Mouse (Mus musculus) midbrain, embryonic 15.5 days (tissue): Measurements from ENCODE around the gene Ube2v1. TPM values are rescaled to one million over a fixed set of nuclear protein-coding genes. Genes with fewer than 3 reads are reported as not detected.

Source experiments
- ATAC-seq: fragments of 200-750 bp; cut with Nextera tagmentation; replicated peaks from 2 replicates; pipeline ENCODE4 v1.8.0; 2017; ENCODE audit warnings: moderate TSS enrichment
- H3K27ac ChIP-seq: fragments of 300-500 bp; sonication (generic); 2 replicates; pipeline ENCODE4 v1.5.1; 2015; ENCODE audit warnings: mild to moderate bottlenecking, inconsistent platforms
- H3K27me3 ChIP-seq: fragments of 300-500 bp; sonication (generic); replicated peaks from 2 replicates; pipeline ENCODE4 v1.6.1; 2015; ENCODE audit warnings: inconsistent platforms
- H3K36me3 ChIP-seq: fragments of 300-500 bp; sonication (generic); replicated peaks from 2 replicates; pipeline ENCODE4 v1.6.1; 2015; ENCODE audit warnings: inconsistent platforms
- H3K4me1 ChIP-seq: fragments of 300-500 bp; sonication (generic); 2 replicates; pipeline ENCODE4 v1.6.1; 2015; ENCODE audit warnings: inconsistent platforms
- H3K4me2 ChIP-seq: fragments of 300-500 bp; sonication (generic); 2 replicates; pipeline ENCODE4 v1.6.1; 2015; ENCODE audit warnings: inconsistent platforms, mild to moderate bottlenecking, moderate library complexity
- H3K4me3 ChIP-seq: fragments of 300-500 bp; sonication (generic); 2 replicates; pipeline ENCODE4 v1.5.1; 2015; ENCODE audit warnings: mild to moderate bottlenecking, inconsistent platforms
- H3K9ac ChIP-seq: fragments of 300-500 bp; sonication (generic); 2 replicates; pipeline ENCODE4 v1.6.1; 2015; ENCODE audit warnings: mild to moderate bottlenecking, inconsistent platforms
- H3K9me3 ChIP-seq: fragments of 300-500 bp; sonication (generic); 2 replicates; pipeline ENCODE4 v1.6.1; 2016; ENCODE audit warnings: inconsistent platforms
- WGBS: fragments of 180-500 bp; shearing (Covaris S2); methylation state at CpG from one replicate; pipeline ENCODE4 v1.1.7; 2015; ENCODE audit warnings: mixed read lengths; 5-methylcytosine and 5-hydroxymethylcytosine counted together
- polyA plus RNA-seq: library from polyadenylated mRNA; unstranded; fragments of >200 nt; fragmentation: Nextera tagmentation; extraction: Ambion mirVana; gene quantifications from 2 replicates; pipeline ENCODE4 v1.2.1, GENCODE M21; 2015

Ube2v1 gene
- polyA plus RNA-seq: 327 TPM in 2 replicates

GRCm38 (mm10) chr2:167631591-167632448 is at the start of gene Ube2v1:
TSS of gene Ube2v1 (minus strand) at chr2:167632095.
- Histone ChIP-seq H3K27me3 (no peaks in the 10 kb centered on the region), H3K36me3 (no peaks in the 10 kb centered on the region), H3K9me3 (no peaks in the 10 kb centered on the region), H3K27ac (peak within 1 kb of the TSS; percentile 90), H3K4me1 (peaks cover 49% of the 10 kb centered on the region), H3K4me2 (peak within 1 kb of the TSS; percentile 80), H3K4me3 (peak within 1 kb of the TSS; percentile 79), H3K9ac (peak within 1 kb of the TSS; percentile 90)
- WGBS: under 1% methylated on average over 82 of the region's 87 CpGs
- peak; percentile 76 for ATAC-seq

GRCm38 (mm10) chr2:167680657-167681056 is 48.8 kb upstream of the Ube2v1 start:
- H3K4me1 ChIP-seq: no peaks in the 10 kb centered on the region
- no peak overlapping the region for H3K27ac ChIP-seq
- H3K9me3 ChIP-seq: no peaks in the 10 kb centered on the region
- WGBS: 51% methylated on average over 5 of the region's 5 CpGs
- H3K36me3 ChIP-seq: no peaks in the 10 kb centered on the region
- no peak overlapping the region for H3K4me3 ChIP-seq
- no peak overlapping the region for H3K9ac ChIP-seq
- no peak overlapping the region for H3K4me2 ChIP-seq
- ATAC-seq: no peak
- H3K27me3 ChIP-seq: peaks cover 12% of the 10 kb centered on the region; the same call in 1 of the 2 replicates

GRCm38 (mm10) chr2:167679902-167680430 is 48.1 kb upstream of the Ube2v1 start:
- Histone ChIP-seq H3K9me3 (no peaks in the 10 kb centered on the region), H3K27ac (no peak overlapping the region), H3K9ac (no peak overlapping the region), H3K4me2 (no peak overlapping the region), H3K4me1 (no peaks in the 10 kb centered on the region), H3K36me3 (no peaks in the 10 kb centered on the region), H3K27me3 (peaks cover 7% of the 10 kb centered on the region; the same call in 1 of the 2 replicates), H3K4me3 (no peak overlapping the region)
- peak; percentile 75 for ATAC-seq
- 2% methylated on average over 13 of the region's 13 CpGs for WGBS

- WGBS: 51% methylated on average over 5 of the region's 5 CpGs
- H3K36me3 ChIP-seq: no peaks in the 10 kb centered on the region
- H3K4me2 ChIP-seq: no peak overlapping the region
- no peak overlapping the region for H3K27ac ChIP-seq
- no peaks in the 10 kb centered on the region for H3K9me3 ChIP-seq
- H3K4me3 ChIP-seq: no peak overlapping the region
- no peak overlapping the region for H3K9ac ChIP-seq
- no peaks in the 10 kb centered on the region for H3K4me1 ChIP-seq
- ATAC-seq: no peak
- H3K27me3 ChIP-seq: 0 out of 2 replicates have a peak, but pooled peaks cover 2% of the 10 kb centered on the region
These were observed 46.7 kb upstream of the Ube2v1 start for GRCm38 (mm10) chr2:167678600-167678999.

- Histone ChIP-seq H3K4me3 (no peak overlapping the region), H3K36me3 (no peaks in the 10 kb centered on the region), H3K9ac (no peak overlapping the region), H3K27ac (no peak overlapping the region), H3K27me3 (no peaks in the 10 kb centered on the region), H3K4me1 (peaks cover 2% of the 10 kb centered on the region; the same call in 1 of the 2 replicates), H3K9me3 (no peaks in the 10 kb centered on the region), H3K4me2 (no peak overlapping the region)
- ATAC-seq: no peak
- WGBS: 40% methylated on average over 14 of the region's 14 CpGs
These were observed 43.4 kb upstream of the Ube2v1 start for GRCm38 (mm10) chr2:167675120-167675909.

GRCm38 (mm10) chr2:167672212-167672685 is 40.4 kb upstream of the Ube2v1 start:
- Histone ChIP-seq H3K9ac (no peak overlapping the region), H3K4me3 (no peak overlapping the region), H3K4me1 (peaks cover 2% of the 10 kb centered on the region; the same call in 1 of the 2 replicates), H3K27ac (no peak overlapping the region), H3K4me2 (no peak overlapping the region), H3K9me3 (no peaks in the 10 kb centered on the region), H3K27me3 (no peaks in the 10 kb centered on the region), H3K36me3 (no peaks in the 10 kb centered on the region)
- ATAC-seq: no peak
- WGBS: 22% methylated on average over 13 of the region's 13 CpGs

- no peak overlapping the region for H3K4me3 ChIP-seq
- H3K36me3 ChIP-seq: no peaks in the 10 kb centered on the region
- ATAC-seq: no peak
- peaks cover 2% of the 10 kb centered on the region; the same call in 1 of the 2 replicates for H3K4me1 ChIP-seq
- no peak overlapping the region for H3K4me2 ChIP-seq
- no peak overlapping the region for H3K9ac ChIP-seq
- H3K27me3 ChIP-seq: no peaks in the 10 kb centered on the region
- H3K9me3 ChIP-seq: no peaks in the 10 kb centered on the region
- no peak overlapping the region for H3K27ac ChIP-seq
- WGBS: 85% methylated on average over 5 of the region's 5 CpGs
These were observed 39.3 kb upstream of the Ube2v1 start for GRCm38 (mm10) chr2:167671101-167671633.

GRCm38 (mm10) chr2:167669398-167669797 is 37.5 kb upstream of the Ube2v1 start:
- H3K9ac ChIP-seq: no peak overlapping the region
- H3K4me3 ChIP-seq: no peak overlapping the region
- no peak overlapping the region for H3K27ac ChIP-seq
- H3K4me2 ChIP-seq: no peak overlapping the region
- WGBS: 76% methylated on average over 4 of the region's 4 CpGs
- H3K4me1 ChIP-seq: peaks cover 2% of the 10 kb centered on the region; the same call in 1 of the 2 replicates
- H3K9me3 ChIP-seq: no peaks in the 10 kb centered on the region
- no peaks in the 10 kb centered on the region for H3K36me3 ChIP-seq
- no peak for ATAC-seq
- H3K27me3 ChIP-seq: no peaks in the 10 kb centered on the region

GRCm38 (mm10) chr2:167668426-167668825 is 36.5 kb upstream of the Ube2v1 start:
- H3K4me3 ChIP-seq: no peak overlapping the region
- no peak overlapping the region for H3K27ac ChIP-seq
- H3K9me3 ChIP-seq: no peaks in the 10 kb centered on the region
- peaks cover 2% of the 10 kb centered on the region; the same call in 1 of the 2 replicates for H3K4me1 ChIP-seq
- WGBS: 89% methylated on average over 5 of the region's 5 CpGs
- H3K4me2 ChIP-seq: no peak overlapping the region
- H3K36me3 ChIP-seq: no peaks in the 10 kb centered on the region
- no peak for ATAC-seq
- H3K27me3 ChIP-seq: no peaks in the 10 kb centered on the region
- no peak overlapping the region for H3K9ac ChIP-seq

GRCm38 (mm10) chr2:167665972-167666713 is 34.2 kb upstream of the Ube2v1 start:
- 0 out of 2 replicates have a peak, but pooled peaks cover 2% of the 10 kb centered on the region for H3K27me3 ChIP-seq
- H3K36me3 ChIP-seq: no peaks in the 10 kb centered on the region
- H3K4me2 ChIP-seq: no peak overlapping the region
- H3K9me3 ChIP-seq: no peaks in the 10 kb centered on the region
- peaks cover 5% of the 10 kb centered on the region for H3K4me1 ChIP-seq
- H3K9ac ChIP-seq: no peak overlapping the region
- no peak overlapping the region for H3K27ac ChIP-seq
- no peak overlapping the region for H3K4me3 ChIP-seq
- 85% methylated on average over 18 of the region's 18 CpGs for WGBS
- ATAC-seq: no peak

- Histone ChIP-seq H3K4me3 (no peak overlapping the region), H3K36me3 (no peaks in the 10 kb centered on the region), H3K4me2 (no peak overlapping the region), H3K27me3 (0 out of 2 replicates have a peak, but pooled peaks cover 2% of the 10 kb centered on the region), H3K27ac (no peak overlapping the region), H3K9me3 (no peaks in the 10 kb centered on the region), H3K4me1 (peaks cover 25% of the 10 kb centered on the region), H3K9ac (no peak overlapping the region)
- ATAC-seq: no peak
- 49% methylated on average over 6 of the region's 6 CpGs for WGBS
These were observed 30.8 kb upstream of the Ube2v1 start for GRCm38 (mm10) chr2:167662713-167663112.
